Mouse (Mus musculus) retina, embryonic 14.5 days (tissue): ENCODE measurements around the gene Mrrf.
A peak's percentile ranks its signal among the peaks of the same experiment; 100 is the strongest.

ENCODE experiments used
- DNase-seq: peaks from one replicate; pipeline ENCODE4 v3.0.0-alpha.2; 2015; ENCODE audit warnings: low spot score

Gene Mrrf

GRCm38 (mm10) chr2:36136300-36136941 lies at the start of gene Mrrf, which contains the start of gene Rbm18:
Gene Mrrf (plus strand): TSS chr2:36136389.
Gene Rbm18 (minus strand): TSS chr2:36136773.
- DNase-seq = peak; percentile 90

DNA sequence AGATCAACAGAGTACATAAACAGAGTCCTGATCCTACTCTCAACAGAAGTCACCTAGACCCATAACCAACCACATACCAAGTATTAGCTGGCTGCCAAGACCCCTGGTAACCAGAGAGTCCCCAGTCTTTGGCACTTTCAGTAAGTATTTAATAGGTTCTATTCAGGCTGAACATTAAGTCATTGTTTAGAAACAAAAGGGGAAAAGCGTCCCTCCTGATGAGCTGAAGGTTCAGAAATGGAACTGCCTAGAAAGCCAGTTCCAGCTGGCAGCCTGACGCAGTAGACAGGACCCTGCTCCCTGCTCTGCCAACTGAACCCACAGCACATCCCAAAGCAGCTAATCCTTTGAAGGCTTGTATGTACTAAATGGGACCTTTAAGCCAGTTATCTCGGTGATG lies 47.0 kb upstream of the Mrrf start:
- DNase-seq = no peak

DNA sequence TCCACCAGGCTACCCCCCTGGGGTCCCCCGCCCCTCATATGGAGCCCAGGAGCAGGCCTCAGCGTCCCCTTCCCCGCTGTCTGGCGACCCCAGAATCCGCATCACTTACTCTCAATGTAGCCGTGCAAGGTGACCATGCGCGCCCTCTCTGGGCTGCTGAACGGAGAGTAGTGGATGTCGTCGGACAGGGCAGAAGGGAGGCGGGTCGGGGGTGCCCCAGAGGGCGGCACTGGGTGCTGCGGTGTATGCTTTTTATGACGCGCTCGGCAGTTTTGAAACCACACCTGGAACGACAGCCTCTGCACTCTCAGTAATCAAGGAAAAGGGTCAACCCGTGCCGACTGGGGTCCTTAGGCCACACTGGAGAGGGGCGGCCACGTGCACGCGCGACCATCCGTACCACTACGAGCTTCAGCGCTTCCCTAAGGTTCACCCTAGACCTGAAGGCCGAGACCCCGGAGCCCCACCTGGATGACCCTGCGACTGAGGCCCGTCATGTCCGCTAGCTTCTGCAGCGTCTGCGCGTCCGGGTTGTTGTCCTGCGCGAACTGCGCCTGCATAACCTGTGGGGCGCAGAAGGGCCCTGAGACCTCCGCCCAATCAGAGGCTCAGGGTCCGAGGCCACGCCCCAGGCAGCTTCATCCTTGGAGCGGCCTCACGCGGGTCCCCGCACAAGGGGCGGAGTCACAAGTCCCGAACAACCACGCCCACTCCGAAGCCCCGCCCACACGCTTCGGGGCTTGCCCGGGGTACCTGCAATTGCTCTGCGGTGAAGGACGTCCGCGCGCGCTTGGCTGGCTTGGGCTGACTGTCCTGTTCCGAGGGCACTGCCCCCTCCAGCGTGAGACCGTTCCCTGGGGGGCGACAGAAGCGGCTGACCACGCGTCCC lies 45.1 kb upstream of the Mrrf start:
- peak; percentile 84 for DNase-seq

DNA sequence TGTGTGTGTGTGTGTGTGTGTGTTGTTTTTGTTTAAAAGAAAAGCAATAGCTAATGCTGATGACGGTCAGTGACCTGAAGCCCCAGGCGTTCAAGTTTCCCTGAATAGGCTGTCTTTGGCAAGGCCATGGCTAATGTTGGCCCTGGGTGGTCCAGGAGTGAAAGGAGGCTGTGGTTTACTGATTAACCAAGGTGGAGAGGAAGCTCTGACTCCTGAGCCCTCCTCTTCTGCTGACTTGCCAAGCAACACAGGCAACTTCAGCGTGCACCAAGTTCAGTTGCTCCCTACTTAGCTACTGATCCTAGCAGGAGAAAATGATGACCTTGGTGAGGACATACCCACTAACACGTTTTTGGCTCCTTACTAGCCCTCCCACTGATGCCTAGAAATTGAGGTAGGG lies 43.4 kb upstream of the Mrrf start:
- DNase-seq = no peak

- no peak for DNase-seq
Observed at GRCm38 (mm10) chr2:36093301-36093700, 42.9 kb upstream of the Mrrf start.

GRCm38 (mm10) chr2:36093914-36094475 lies 42.2 kb upstream of the Mrrf start:
- no peak for DNase-seq

DNA sequence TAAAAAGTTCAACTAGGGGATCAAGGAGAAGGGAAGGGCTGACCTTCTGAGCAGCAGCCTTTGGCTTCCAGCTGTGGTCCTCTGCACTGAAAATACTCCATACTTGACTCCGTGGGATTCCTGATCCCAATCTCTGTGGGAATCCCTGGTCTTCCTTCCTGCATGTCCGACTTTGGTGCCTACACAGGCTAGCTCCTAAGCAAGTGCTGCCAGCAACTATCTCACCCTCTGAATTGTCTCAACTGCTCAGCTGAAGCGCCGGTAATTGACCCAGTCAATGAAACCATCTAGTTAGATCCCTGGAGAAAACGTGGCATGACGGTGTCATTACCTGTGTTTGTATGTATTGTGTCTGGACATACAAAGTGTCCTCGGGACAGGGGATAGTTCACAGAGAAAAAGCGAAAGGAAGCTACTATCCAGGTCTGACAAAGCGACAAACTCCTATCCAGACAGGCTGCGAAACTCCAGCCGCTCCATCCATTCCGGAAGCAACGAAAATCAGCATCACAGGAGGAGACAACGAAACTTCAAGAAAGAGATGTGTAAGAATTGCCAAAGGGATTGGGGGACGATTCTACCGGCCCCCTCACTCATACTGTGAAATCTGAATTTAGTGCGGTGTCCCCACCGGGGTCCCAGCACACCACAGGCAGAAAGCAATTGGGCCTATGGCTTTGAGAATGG lies 38.9 kb upstream of the Mrrf start:
- DNase-seq = no peak

- DNase-seq = no peak
Observed at GRCm38 (mm10) chr2:36098021-36098420, 38.2 kb upstream of the Mrrf start.

DNA sequence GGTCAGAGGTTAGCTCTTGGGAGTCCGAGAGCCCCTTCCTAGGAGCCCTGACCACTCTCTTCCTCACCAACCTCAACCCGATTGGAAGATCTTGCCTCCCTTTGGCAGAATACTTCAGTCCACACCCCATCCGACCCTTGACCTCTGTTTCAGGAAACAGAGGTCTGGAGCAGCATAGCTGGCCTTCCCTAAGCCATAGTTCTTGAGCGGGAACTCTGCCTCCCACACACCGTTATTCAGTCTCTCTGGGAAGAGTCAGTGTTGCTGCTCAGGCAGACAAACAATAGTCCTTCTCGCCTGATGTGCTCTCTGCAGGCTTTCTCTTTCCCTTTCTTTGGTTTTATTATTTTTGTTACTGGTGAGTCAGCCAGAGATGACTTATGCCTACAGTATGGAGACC lies 36.5 kb upstream of the Mrrf start:
- DNase-seq = no peak

DNA sequence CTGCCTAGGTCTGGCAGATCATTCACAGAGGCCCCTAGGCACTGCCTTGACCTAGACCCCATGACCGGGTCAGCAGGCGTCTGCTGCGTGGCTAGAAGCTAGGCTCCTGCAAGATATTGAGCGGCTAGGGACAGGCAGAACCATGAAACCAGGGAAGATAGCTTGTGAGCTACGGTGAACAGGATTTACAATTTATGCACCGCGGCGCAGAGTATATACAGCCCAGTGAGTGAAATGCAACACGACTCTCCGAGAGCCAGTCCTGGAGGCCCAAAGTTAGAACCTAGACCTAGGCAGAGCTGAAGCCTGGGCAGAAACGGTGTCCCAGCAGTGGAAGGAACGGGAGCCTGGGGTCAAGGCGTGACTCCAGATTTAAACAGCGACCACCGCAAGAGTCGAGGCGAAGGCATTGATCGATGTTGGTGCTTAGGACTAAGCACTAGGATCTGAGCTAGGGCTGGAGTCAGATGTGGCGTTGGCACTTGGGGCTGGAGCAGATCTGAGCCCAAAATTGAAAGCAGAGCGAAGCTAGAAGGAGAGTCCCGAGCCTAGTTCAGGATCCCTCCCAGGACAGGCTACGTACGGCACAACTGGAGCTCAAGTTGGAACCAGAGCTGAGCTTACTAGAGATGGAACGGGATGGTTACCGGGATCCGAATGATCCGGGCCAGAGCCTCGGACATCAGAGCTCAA lies 34.2 kb upstream of the Mrrf start:
- DNase-seq = no peak

DNA sequence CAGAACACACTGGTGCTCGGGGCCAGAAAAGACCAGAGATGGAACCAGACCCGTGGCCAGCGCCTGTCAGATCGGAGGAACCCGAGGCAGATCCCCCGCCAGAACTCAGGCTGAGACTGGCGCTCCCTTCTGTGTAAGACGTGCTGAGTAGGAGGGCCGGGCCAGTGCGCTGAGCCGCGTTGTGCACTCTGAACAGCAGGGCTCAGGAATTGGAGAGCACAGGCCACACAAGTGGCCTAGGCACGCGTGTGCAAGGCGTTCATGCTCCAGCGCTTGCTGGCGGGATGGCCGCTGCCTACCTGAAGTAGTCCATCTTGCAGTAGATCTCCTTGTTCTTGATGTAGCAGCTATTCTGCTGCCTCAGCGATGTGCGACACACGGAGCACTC lies 33.6 kb upstream of the Mrrf start:
- peak; percentile 54 for DNase-seq

GRCm38 (mm10) chr2:36103069-36103554 lies 33.1 kb upstream of the Mrrf start:
- DNase-seq = no peak

DNA sequence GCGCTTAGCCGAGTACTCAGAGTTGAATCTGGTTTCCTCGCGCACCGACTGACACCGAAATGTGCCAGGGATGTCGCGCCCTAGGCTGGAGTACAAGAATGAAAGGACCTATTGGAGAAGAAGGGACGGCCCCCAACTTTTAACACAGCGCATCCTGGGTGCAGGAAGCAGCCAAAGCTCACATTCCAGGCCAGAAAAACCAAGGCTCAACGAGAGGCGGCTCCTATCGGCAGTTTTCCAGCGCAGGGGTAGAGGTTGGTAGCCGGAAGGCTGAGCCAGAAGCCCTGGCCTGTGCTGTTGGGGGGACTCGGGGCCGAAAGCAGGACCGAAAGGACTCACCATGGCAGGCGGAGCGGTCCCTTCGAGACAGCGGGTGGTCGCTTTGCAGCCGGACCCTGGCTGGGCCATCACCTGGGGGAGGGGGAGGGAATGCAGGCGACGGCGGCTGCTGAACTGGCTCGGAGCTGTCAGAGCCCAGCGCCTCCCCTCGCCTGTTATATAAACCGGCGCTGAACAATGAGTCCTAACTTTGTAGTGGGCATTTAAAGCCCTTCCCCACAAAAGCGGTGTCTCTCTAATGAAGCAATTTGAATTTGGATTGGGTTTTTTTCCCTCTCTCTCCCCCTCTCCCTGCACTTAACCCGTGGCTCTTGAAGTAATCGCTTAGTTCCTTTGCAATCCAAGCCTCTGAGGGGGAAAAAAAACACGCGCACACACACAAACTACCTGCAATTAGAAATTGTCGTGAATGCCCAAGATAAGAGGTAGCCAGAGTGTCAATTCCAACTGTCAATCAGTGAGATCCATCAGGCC lies 32.4 kb upstream of the Mrrf start:
- no peak for DNase-seq

GRCm38 (mm10) chr2:36104436-36104955 lies 31.7 kb upstream of the Mrrf start:
- no peak for DNase-seq

DNA sequence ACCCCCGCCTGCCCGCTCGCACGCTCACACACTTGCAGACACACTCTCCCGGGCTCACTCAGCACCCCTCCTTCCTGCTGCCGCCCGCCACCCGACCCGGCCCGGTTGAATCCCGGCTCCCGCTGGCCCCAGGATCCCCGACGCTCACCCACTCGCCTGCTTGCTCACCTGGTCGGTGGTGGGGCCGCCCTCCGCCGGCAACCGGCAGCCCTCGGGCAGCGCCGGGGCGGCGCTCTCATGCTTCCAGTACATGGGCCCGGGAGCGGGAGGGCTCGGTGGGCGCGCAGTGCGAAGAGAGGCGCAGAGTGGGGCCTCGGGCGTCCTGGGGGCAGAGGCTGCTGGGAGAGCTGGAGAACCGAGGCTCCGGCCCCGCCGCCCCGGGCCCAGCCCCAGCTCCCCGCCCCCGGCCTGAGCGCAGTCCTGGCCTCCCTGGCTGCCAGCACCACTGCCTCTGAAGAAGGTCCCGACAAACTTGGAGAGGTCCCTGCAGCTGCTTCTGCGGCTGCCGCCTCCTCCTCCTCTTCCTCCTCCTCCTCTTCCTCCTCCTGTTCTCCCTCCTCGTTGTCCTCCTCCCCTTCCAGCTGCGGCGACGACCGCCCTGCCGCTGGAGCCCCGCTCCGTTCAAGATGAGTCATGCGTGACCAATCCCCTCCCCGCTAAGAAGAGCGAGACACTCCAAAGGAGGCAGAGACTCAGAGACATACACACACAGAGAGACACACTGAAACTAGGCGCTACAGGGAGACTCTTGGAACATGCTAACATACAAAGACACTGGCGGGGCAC lies 31.0 kb upstream of the Mrrf start, which contains the start of gene Lhx6:
TSS of gene Lhx6 (minus strand) at position 453 of the 786 bp plus-strand sequence.
- DNase-seq = no peak

GRCm38 (mm10) chr2:36108615-36109014 lies 27.6 kb upstream of the Mrrf start:
- DNase-seq = no peak

GRCm38 (mm10) chr2:36112632-36113031 lies 23.6 kb upstream of the Mrrf start:
- no peak for DNase-seq

DNA sequence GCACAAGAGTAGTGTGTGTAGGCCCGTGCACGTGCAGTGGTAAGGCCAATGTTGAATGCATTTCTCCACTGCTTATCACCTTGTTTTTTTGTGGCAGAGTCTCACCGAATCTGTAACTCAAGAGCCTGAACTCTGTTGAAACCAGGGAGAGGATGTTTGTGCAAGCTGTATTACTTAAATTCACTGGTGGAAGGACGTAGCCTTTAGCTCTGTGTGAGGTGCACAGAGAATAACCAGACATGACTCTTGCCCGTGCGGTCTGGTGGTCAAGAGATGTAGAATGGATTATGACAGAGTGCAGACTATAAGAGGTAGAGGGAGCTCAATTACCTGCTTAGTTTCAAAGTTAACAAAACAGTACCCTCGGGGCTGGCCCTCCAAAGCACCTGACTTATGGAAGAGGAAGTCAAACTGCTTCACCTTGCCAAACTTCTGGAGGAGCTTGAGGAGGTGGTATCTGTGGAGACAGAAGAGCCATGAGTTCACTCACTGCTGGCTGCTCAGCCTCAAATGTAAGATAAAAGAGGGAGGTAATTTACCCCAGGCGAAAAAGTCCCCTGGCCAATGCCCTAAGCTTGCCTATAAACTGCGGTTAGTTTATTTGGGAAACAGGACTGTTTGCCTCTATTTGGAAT lies 9.3 kb upstream of the Mrrf start:
- DNase-seq = no peak

DNA sequence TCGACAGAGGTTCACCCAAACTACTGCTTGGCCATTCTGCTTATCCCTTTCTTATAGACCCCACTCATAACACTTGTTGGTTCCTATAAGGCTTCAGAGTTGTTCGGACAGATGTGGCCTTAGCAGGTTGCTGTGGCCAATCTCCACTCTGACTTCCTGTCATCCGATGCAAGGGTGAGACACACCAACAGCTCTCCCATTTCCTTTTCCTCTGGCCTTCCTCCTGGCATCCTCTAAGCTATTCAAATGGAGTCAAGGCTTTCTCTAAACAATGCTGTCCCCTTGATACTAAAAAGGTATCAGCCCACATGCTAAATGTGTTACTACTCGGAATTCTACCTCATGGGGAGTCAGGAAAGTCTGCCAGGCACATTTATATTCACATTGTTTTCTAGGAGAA lies 8.2 kb upstream of the Mrrf start:
- no peak for DNase-seq
